Mouse (Mus musculus): ENCODE data around the gene Gm21708. TPM values are rescaled to one million over a fixed set of nuclear protein-coding genes. Genes with fewer than 3 reads are reported as not detected.
"Not testable (repeated sequence)": the region's sequence is repeated elsewhere in the genome, so short reads cannot be mapped to it uniquely, and the experiment has no call there.

Gene Gm21708
- polyA plus RNA-seq (2015; fragmentation: Nextera tagmentation; extraction: Ambion mirVana): not detected in 2 replicates

- not testable (repeated sequence) for ATAC-seq (ENCODE audit: insufficient number of reproducible peaks, low FRiP score, low TSS enrichment, low read depth); H3K9ac ChIP-seq; H3K4me3 ChIP-seq; H3K27ac ChIP-seq; H3K4me2 ChIP-seq; H3K36me3 ChIP-seq; H3K9me3 ChIP-seq; H3K4me1 ChIP-seq; H3K27me3 ChIP-seq
- no CpG with 5 or more reads among the region's 9 CpGs for WGBS
Measured at GRCm38 (mm10) chrY:3410067-3410466, at the start of gene Gm21708, which contains the start of gene Gm21704. Gene Gm21708 (minus strand): TSS chrY:3410167. Gene Gm21704 (minus strand): TSS chrY:3410167.

Other genes with a start within 250 kb of the Gm21708 start
- gene Gm21677, start 103.7 kb downstream of the Gm21708 start, polyA plus RNA-seq (2015; fragmentation: Nextera tagmentation; extraction: Ambion mirVana): not detected in 2 replicates
- gene Gm21693, start 64.8 kb downstream of the Gm21708 start, polyA plus RNA-seq (2015; fragmentation: Nextera tagmentation; extraction: Ambion mirVana): not detected in 2 replicates
- not detected in 2 replicates for gene Gm21704, start within 50 bp of the Gm21708 start, polyA plus RNA-seq (2015; fragmentation: Nextera tagmentation; extraction: Ambion mirVana)

Data from limb, embryonic 15.5 days (tissue).